Mouse (Mus musculus) cerebellum, adult 9-11 months (tissue): ENCODE measurements around the gene Olfr1280.
"Not testable (repeated sequence)": the region's sequence is repeated elsewhere in the genome, so short reads cannot be mapped to it uniquely, and the experiment has no call there.

Experiments
- DNase-seq: peaks from one replicate; pipeline ENCODE4 v3.0.0; 2022

Olfr1280 gene

DNA sequence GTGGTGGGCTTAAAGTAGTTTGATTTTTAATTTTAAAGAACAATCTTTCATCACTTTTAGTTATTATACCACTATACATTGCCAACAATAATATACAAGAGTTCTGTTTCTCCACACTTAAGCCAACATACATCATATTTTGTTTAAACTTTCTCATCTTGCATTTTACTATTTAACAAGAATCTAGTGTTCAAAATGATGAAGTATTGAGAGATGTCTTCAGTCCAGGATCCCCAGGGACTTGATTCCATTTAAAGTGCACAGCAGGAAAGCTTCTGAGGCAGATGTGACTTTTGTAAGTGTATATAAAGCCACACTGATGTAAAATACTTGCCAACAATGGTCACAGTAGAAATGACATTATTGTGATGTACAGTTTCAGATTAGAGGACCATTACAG is at the start of gene Olfr1280:
Gene Olfr1280, plus strand, starts transcription at position 301 of the 400 bp plus-strand sequence.
- no peak for DNase-seq

DNA sequence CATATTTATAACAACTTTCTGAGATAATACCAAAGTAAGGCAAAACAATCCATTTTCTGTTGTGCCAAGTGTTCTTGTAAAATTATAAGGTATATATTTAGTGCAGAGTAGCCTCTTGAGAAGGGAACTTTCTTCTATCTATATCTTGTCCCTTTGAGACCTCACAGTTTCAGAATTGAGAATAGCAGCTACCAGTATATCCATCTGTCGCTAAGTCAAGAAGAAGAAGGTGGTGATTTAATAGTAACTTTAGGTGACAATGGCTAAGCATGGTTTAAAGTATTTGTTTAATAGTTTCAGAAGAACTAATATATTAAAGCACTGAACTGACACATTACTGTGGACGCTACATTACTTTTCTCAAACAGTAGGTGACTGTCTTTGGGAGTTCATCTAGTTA is 39.8 kb upstream of the Olfr1280 start, which contains the start of gene Olfr1277:
Gene Olfr1277, minus strand, starts transcription at position 101 of the 400 bp plus-strand sequence.
- no peak for DNase-seq

GRCm38 (mm10) chr2:111289836-111290235 is 24.0 kb upstream of the Olfr1280 start, which contains the start of gene Olfr1278:
Gene Olfr1278, plus strand, starts transcription at chr2:111290136.
- no peak for DNase-seq

DNA sequence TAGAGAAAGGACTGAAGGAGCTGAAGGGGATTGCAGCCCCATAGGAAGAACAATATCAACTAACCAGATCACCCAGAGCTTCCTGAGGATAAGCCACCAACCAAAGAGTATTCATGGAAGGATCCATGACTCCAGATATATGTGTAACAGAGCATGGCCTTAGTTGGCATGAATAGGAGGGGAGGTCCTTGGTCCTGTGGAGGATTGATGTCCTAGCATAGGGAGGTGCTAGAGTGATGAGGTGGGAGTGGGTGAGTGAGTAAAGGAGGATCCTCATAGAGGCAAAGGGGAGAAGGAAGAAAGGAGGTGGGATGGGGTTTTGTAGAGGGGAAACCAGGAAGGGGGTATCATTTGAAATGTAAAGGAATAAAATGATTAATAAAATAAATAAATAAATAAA is 15.3 kb upstream of the Olfr1280 start:
- no peak for DNase-seq

GRCm38 (mm10) chr2:111300374-111300773 is 13.4 kb upstream of the Olfr1280 start, which contains the start of gene Olfr1279:
Gene Olfr1279, plus strand, starts transcription at chr2:111300635.
- no peak for DNase-seq

DNA sequence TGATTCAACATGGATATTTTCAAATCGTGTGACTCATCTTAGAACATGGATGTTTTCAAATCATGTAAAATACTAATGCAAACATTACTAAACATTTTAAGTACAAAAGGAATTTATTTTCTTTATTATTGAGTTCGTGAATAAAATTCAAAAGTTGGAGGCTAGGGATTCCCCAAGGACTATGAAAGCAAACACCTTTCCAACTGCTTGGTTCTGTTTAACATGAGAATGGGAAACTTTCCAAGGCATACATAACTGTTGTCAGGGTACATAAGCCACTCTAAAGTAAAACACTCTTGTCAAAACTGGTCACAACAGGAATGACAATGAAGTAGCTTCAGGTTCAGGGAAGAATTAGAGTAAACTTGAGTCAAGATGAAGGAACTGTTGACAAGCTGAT is 12.4 kb downstream of the Olfr1280 start, which contains the start of gene Olfr1281:
Gene Olfr1281, plus strand, starts transcription at position 301 of the 400 bp plus-strand sequence.
- no peak for DNase-seq

GRCm38 (mm10) chr2:111333721-111334120 is 19.9 kb downstream of the Olfr1280 start:
- not testable (repeated sequence) for DNase-seq

GRCm38 (mm10) chr2:111335976-111336375 is 22.2 kb downstream of the Olfr1280 start, which contains the start of gene Olfr1282:
Gene Olfr1282, minus strand, starts transcription at chr2:111336076.
- DNase-seq, result no peak

DNA sequence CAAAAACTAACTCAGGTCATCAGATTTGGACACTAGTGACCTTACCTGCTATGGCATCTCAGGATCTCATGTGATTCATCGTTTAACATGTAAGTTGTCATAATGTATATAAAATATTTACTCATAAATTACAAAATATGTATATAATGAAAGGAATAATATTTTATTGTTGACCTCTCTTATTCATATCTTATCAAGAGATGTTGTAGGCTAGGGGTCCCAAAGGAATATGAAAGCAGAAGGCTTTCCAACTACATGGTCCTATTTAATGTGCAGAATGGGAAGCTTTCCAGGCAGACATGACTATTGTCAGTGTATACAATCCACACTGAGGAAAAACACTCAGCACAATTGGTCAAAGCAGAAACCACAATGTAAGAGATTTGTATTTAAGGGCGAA is 52.7 kb downstream of the Olfr1280 start, which contains the start of gene Olfr1283:
Gene Olfr1283, plus strand, starts transcription at position 301 of the 400 bp plus-strand sequence.
- DNase-seq, result no peak

DNA sequence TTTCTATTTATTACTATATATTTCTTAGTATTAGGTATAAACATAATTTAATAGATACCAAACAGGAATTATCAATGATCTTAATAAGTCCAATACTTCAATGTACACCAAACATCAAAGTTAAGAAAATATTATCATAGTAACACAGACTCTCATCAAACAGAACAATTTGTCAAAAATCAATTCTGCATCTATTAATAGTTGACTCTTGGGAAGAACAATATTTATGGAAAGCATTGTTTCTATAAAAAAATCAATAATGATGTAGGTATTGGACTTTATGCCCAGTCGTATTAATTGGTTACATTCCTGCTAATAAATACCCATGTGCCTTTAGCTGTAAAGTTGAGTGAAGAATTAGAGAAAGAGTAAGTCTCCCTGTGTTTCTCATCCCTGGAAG is 61.4 kb downstream of the Olfr1280 start, which contains the start of gene Olfr1284:
Gene Olfr1284, plus strand, starts transcription at position 301 of the 400 bp plus-strand sequence.
- no peak for DNase-seq
